Mouse (Mus musculus) B cell, adult 2 months (primary cell): Measurements from ENCODE around the gene Calr4.

Source experiments
- DNase-seq, 2 experiments: peaks; one replicate each; pipeline ENCODE4 v3.0.0; 2022

The Calr4 gene

DNA sequence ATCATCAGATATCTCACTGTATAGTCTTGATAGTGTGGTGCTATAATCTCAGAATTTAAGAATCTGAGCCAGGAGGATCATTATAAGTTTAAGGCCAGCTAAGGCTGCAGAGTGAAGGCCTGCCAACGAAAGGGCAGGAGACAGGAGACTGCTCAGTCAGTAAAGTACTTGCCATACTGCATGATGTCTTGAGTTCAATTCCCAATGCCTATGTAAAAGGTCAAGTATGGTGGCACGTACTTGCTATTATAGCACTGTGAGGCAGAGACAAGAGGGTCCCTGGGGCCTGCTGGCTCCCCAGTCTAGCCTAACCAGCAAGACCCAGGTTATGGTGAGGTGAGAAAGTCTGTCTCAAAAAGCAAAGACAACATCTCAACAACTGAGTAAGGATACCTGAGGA, at the start of gene Calr4:
Gene Calr4, plus strand, starts transcription at position 301 of the 400 bp plus-strand sequence.
- no peak for DNase-seq

DNA sequence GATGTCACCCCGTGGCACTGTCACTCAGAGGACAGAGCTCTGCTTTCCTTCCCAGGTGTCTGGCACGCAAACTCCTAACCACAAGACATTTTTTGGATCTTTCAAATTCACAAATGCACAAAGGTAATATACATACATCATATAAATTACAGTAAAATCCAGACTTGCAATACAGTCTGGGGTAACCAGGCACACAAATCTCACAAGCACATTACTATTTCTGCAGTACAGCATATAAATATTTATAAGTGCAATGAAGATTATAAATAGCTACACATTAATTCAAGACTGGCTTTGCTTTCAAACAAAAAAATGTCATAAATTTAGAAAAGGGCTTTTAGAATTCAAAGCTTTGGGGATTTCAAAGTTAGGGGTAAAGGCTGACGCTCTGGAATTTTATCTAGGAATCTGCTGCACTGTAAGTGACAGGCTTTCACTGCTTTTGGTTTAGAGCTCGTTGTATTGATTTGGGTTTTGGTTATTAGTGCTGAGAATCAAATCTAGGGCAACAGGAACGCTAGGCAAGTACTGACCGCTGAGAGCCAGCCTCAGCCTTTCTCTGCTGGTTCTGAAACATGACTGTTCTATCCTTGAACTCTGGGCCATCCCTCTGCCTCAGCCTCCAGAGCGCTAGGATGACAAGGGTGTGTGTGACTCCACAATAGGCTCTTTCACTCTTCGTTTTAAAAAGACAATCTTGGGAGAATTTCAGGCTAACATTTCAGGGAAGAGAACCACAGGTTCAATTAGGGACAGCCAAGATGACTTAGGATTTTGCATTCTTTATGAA, 48.5 kb upstream of the Calr4 start:
- no peak for DNase-seq

DNA sequence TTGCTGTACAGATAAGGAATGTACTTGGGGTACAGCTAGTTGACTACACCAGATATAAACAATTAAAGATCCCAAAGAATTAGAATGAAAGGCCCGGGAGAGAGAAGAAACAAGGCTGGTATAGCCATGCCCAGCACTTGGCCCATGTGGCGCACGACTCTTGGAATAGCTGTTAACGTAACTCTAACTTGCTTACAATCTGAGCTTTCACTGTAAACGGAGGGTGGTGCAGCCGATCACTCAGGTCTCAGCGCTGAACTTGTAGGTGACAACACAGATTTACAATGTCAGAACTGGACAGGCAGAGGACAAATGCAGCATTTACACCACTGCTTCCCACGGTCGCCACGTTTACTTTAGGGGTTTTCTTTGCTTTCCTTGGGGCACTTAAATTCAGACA, 42.7 kb upstream of the Calr4 start:
- DNase-seq: no peak

DNA sequence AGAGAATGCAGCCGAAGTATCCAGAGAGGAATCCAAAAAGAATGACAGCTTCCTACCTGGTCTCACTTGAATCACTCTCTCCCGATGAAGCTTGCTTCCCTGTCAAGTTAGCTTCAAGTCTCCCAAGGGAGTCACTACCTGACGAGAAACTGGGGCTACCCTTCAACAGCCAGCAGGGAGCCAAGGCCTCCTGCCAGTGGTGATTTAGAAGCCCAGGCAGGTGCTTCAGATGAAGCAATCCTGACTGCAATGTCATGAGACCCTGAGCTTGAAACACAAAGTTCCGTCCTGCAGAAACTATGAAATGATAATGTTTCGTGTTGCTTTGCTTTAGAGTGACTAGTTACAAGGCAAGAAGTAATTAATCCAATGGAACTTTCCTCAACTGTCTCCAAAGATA, 40.4 kb upstream of the Calr4 start:
- no peak for DNase-seq

DNA sequence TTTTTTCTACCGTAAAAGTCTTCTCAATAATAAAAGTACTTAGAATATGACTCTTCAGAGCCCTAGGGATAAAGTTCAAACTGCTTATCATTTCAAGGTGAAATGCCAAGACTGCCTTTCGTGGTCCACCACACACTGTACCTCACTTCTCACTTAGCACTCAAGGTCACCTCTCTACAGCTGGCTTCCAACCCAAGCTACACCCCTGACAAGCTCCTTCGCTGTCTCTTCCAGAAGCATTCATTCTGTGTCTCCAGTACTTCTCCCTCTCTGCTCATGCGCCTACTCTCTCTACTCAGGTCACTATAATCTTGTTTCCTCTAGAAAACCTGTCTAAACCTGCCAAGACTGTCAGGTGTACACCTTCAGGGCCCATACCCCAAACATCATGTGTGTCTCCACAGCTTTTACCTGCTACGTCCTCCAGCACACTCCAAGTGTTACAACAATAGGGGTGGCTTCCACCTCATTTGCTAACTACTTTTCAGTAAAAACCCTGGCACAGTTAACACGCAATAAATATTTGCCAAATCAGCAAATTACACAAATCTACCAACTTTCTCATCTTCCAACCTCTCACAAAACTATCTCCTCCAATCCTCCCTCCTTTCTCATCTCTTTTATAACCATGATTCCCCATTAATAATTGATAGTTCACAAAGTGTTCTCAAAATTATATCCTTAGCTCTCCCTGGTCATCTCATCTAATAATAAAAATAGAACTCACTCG, 38.2 kb upstream of the Calr4 start:
- no peak for DNase-seq

DNA sequence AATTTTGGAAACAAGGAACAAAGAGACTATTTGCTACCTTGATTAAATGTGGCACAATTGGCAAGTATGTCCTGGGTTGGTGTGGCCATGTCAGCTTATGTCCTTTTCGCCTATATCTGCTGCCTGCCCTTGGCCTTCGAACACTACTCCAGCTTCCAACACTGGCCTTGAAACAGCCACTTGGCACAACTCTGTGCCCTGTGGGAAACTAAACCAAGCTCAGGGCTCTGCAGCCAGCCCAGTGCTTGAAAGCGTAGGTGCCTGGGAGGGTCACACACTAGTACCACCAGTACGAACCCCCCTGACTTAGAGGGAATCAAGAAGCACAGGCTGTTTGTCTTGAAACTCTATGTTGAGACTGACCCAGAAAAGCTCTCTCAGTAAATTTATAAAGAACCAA, 35.2 kb upstream of the Calr4 start:
- no peak for DNase-seq

DNA sequence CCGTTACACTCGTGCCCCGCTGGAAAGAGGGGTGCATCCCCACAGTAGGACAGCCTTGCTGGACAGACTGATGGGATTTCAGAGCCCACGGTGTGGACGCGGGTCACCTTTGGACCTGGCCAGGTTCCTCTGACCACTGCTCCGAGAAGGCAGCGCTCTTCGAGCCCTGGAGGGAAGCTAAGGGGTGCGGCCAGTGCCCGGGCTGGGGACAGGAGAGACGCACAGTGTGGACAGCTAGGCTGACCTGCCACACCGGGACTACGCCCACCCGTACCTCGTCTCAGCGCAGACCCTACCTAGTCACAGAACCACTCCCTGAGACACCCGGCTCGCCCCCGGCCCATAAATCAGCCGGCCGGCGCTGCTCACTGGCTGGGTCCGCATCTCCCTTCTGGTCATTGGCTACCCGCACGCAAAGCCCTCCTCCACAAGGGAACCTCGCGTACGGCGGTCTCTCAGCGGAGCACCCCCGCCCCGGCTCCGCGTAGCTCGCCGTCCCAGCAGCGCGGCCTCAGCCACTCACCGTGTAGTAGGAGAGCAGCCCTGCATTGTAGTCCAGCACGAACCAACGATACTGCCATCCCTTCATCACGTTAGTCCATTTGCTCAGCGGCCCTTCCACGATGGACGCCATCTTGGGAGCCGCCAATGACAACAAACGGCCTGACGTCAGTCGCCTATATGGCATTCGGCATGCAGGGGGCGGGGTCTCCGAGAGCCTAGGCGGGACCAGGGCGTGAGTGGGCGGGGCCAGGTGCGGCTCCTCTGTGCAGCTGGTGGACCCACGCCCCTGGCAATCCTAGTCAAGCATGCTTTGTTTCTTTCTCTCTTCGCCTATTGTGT, 32.5 kb upstream of the Calr4 start, which contains the start of gene Osbpl9:
Gene Osbpl9, minus strand, starts transcription at position 691 of the 843 bp plus-strand sequence.
- peak; percentile 100 for DNase-seq

DNA sequence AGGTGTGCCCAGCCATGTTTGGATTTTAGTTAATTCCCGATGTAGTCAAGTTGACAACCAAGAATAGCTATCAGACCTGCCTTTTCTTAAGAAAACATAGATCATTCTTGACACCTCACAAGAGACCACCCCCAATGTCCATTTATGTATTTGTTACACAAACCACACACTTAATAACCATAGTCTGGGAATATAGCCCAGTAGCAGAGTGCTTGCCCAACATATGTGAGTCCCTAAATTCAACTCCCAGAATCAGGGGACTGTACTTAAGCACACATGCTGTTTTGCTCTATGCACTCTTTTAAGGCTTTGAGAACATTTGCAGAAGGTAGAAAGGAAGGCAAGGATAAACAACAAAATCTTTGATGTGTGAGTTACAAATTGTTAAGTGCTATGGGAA, 30.4 kb upstream of the Calr4 start:
- DNase-seq: no peak

DNA sequence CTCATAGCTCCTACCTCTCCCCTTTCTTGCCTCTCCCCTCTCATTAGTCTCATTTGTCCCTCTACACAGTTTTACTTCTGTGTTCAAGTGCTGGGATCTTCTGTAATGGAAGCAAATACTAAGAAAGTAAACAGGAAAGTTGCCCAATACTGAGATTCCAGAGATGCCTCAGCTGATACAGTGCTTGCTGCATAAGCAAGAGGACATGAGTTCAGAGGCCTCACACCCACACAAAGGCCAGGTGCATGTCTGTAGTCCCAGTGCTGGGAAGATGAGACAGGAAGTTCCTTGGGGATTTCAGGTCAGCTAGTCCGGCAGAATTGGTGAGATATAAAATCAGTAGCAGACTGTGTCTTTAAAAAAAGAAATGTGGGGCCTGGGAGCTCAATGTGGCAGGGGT, 29.9 kb upstream of the Calr4 start:
- DNase-seq: no peak

DNA sequence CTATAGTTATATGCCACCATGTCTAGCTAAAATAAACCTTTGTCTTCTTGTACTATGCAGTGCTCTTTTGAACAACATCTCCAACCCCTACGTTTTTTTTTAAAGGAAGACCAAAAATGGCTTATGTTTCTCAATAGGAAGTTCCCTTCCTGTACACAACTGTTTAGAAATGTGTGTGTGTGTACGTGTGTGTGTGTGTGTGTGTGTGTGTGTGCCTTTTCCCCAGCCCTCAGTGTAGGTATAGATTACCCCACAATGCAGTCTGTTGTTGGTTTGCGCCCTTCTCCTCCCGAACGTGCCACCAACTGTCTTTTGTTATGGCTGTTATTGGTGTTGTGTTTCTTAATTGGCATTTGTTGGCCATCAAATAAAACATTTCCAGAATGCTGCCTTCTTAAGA, 26.8 kb upstream of the Calr4 start:
- DNase-seq: no peak

DNA sequence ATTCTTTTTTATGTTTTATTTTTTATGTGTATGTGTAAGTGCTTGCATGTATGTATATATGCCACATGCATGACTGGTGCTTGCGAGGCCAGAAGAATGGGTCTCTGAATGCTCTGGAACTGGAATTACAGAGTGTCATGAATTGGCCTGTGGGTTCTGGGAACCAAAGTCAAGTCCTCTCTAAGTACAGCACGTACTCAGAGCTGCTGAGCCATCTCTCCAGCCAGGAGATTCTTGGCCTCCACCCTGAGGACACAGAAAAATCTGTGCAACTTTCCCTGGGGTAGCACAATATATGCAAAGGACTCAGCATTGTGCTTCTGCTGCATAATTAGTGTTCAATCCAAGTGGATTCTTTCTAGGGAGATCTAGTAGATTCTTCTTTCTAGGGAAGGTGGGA, 24.0 kb upstream of the Calr4 start:
- DNase-seq: no peak

DNA sequence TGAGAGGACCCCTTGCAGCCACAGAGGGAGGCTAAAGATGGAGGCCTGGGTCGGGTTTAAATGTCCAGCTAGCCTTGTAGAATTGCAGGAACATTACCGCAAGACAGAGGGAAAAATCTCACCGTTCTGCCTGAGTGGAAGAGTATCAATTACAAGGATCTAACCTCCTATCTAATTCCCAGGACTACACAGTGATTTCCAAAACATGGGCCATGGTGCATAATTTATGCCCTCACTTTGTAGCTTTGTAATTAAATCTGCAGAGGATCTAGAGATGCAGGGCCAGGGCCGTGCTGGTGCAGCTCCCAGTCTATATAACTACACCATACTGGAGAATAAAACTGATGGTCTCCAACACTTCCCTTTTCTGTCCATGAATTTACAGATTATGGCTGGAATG, 23.4 kb upstream of the Calr4 start:
- DNase-seq: no peak

DNA sequence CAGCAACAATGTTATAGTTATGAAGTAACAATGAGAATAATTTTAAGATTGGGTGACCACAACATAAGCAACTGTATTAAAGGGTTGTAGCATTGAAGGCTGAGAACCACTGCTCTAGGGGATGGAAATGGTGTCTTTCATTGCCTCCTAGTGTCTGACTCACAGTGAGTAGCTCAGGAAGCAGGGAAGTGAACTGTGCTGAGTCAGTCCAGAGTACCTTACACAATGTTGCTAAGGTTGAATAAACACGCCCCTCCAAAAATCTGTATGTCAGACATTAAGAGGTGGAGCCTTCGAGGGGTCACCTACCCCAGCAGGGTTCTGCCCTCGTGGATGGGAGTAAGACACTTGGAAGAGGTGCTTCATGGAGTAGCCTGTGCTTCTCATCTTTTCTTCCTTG, 20.3 kb upstream of the Calr4 start:
- DNase-seq: no peak

DNA sequence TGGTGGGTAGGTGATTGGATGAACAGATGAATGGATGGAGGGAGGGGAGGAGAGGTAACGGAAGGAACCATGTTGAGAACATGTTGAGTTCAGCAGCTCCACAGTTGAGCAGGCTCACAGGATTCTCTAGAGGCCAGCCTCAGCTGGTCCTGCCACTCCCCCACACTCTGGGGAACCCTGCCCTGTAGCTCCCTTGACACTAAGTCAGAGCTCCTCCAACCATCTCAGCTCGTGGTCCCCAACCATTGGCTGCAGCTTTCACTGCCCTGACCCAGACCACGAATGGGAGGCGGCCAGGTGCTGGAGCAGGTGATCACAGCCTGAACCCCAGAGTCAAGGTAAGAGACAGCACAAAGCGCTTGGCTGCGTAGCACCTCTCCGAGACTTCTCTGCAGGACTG, 16.3 kb upstream of the Calr4 start:
- no peak for DNase-seq

DNA sequence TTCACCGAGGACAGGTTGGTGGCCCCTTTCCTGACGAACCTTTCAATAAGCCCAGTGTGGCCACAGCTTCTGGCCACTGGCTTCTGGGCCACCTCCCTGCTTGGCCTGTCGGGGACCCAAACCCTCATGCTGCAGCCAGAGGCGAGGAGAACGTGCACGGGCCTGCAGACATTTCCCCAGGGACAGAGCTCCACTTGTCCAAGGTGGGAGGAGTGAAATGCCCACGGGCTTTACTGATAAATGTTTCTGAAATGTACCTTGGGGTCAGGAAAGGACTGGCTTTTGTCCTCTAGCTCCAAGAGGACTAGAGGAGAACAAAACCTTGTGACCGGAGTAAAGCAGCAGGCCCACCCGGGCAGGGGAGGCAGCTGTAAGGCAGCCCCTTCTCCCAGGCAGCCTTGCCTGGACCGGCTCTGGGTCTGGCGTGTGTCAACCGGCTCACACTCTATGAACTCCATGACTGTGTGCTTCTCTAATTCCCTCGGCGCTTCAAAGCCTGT, 13.8 kb upstream of the Calr4 start:
- no peak for DNase-seq

DNA sequence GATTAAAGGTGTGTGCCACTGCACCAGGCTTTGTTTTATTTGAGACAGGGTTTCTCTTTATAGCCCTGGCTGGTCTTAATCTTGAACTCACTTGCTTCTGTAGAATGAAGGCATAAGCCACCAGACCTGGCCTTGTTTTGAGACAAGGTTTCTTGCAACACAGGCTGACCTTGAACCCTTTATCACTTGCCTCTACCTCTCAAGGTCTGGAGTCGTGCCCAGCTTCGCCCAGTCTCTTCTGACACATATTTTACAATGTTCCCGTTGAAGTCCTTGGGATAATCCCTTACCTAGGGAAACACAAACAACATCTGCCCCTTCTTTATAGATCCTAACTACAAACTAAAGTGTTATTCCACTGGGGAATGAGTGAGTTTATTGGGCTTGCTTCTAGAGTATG, 12.3 kb upstream of the Calr4 start:
- DNase-seq: no peak

DNA sequence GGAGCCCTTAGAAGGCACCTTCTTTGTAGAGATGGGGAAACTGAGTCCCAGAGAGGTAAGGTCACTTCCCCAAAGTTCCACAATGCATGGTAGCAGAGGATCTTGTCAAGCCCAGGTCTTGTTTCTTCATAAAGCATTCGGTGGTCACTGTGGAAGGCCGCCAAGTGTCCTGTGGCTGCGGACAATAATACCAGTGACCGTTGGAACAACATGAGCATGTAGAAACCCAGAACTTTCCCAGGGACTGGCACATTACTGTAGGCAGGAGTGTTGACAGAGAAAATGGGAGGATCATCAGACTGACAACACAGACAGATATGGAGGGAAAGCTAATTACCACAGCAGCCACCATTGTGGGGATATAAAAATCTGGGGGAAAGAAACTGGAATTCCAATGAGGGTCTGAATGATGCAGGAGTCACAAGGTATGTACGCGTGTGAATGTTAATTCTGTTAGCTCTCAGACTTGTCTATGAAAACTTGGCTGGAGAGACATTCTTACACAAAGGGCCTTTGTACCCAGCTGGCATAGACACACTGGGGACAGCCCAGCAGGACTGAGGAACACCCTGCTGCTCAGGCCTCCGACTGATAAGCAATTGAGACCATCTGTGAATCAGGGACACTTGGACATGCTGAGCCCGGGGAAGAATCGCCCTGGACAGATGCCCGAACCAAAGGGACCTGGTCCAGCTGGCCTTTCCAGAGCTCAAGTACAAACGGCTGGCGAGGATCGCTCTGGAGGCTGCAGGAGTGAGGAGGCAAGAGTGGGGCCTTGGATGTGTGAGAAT, 9.3 kb upstream of the Calr4 start:
- no peak for DNase-seq

DNA sequence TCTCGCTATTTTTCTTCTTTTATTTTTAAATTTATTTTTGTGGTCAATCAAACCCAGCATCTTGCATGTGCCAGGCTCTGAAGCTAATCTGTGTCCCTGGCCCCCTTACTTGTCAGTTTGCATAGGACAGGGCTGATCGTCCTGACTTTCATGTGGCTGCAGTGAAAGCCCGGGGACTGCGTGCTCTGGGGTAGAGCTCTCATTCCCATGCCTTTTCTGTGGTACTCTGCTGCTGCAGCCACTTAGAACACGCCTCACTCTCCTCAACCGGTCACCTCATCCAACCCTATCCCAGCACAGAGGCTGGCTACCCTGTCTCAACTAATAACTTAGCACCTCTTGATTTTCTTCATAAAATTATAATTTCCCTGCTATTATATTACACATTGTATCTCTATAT, 8.7 kb upstream of the Calr4 start:
- no peak for DNase-seq

DNA sequence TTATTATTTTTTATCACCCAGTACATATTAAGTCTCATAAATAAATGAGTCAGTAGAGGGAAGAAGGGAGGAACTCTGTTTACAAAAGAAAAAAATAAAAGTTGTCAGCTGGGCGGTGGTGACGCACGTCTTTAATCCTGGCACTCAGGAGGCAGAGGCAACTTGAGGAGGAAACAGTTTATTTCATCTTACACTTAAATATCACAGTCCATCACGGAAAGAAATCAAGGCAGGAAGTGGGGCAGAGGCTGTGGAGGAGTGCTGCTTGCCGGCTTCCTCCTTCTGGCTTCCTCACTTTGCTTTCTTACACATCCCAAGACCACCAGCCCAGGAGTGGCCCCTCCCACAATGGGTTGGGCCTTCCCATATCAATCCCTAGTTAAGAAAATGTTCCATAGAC, 8.2 kb upstream of the Calr4 start:
- no peak for DNase-seq

DNA sequence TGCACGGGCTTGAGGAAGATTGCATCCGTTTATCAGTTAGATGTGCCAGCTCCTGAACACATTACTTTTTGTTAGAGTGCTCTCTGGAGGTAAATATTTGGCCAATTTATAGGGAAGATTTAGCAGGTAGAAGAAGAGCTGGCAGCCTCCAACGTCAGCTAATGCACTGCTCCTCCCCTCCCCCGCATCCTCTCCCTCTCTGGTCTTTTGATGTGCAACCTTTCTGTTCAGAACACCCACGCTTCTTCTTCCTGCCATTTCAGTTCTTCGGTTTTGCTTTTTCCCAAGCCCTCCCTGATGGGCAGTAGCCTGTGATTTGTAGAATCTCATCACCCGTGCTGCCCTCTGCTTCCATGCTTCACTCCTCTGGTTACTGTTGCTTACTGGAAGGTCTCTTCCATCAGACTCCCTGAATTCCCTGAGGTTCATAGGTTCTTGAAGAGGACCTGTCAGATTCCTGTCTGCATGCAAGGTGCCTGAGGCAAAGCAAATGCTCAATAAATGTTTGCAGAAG, 4.5 kb upstream of the Calr4 start:
- DNase-seq: no peak

DNA sequence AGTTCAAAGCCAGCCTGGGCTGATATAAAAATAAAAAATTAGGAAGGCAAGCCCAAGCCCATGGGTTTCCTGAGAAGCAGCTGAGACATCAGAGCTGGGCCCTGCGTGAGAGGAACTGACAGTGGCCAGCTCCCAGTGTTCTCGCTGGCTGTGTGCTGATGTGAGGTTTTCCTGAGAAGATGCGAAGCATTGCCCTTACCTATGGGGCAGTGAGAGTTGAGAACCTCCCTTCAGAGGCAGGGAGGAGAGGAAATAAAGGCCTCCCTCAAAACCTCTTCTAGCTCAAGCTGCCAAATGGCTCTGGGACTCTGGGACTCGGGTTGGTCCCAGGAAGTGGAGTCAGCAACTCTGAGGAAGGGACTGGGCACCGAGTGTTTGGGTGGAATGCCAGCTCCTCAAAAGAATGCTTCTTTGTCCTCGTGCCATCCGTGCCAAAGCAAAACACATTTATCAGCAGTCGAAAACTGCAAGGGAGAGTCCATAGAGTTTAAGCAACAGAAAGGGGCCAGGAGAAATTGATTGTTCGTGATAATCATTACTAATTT, 593 bp downstream of the Calr4 start:
- no peak for DNase-seq
